Mouse (Mus musculus) frontal cortex, postnatal 36 days (tissue): ENCODE data around the gene Sv2c.
A peak's percentile ranks its signal among the peaks of the same experiment; 100 is the strongest.

ENCODE experiments used
- DNase-seq, 2 experiments: peaks; one replicate each; pipeline ENCODE4 v3.0.0; 2022; ENCODE audit warnings: low spot score in 2 of 2

Sv2c gene

DNA sequence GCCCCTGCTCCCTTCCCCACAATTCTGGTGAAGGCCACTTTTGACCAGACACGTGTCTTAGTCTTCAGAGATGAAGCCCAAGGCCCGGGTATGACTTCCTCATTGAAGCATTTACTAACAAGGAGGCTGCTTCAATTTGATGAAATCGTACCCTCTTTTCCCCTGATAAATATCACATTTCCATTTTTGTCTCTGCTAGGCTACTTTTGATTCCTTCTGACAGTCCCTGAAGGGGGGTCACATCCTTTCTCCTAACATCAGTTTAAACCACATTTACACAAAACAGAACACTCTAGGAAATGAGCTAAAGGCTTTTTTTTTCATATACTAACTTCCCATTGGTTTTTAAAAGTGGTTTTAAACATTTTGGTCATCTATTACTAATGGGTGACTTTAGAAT, 79.6 kb downstream of the Sv2c start:
- DNase-seq = no peak

DNA sequence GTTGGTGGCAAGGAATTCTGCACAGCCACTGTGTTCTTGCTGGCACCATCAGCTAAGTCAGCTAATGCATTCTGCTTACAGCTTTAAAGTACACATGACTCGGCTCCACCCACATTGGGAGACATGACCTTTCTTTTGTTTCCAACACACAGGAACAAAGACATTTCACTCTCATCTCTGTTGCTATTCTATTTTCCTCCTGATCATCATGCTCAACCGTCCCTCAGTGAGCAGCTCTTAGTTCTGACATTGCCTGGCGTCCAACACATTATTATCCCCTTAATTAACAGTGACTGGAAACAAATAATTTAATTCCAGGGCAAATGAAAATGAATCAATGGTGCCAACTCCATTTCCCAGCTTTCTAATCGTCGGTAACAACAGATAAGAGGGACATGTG, 87.0 kb downstream of the Sv2c start:
- DNase-seq = no peak

DNA sequence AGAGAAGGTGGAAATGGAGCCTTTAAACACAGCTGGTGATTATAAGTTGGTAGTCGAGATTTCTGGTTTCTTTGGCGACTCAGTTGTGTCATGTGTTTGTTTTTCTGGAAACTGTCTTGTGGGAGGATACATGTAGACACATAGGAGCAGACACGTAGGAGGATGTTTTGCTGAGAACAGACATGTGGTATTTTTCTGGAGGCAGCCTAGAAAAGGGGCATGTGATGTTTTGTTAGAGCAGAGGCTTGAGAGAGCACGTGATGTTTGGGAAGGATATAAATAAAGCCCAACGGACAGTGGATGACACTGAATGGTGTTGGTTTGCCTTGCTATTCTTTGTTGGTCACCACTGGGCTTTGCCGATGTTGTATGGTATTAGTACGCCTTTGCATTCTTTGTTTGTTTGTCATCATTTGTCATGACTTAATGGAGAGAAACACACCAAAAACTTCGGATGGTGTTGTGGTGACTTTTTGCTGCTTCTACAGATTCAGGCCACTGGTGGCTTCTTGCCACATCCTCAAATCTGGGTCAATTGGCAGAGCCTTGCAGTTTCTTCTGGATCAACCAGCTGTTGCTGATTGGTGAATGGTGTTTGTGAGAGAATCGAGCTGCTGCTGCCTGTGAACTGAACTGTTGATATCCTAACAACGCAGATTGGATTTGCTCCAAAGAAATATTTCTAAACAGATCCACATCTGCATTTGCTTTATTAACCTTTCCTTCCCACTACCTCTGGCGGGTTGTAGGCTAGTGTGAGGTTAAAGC, 91.9 kb downstream of the Sv2c start:
- no peak for DNase-seq

DNA sequence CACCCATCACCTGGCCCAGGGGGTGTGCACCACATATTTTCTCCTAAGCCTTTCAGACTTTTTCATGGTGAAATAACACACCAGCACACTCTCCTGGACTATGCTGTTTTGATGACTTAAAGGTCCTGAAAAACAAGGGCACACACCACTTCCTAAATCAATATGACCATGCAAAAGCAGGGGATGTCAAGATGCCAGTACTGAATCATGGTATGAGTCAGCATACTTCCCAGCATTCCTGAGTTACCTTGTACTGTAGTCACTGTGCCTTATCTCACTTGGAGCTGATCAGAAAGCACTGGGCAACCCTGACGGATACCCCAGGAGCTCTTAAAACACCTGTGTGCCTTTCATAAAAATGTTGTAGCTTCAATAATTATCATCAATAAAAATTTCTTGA, 92.8 kb downstream of the Sv2c start:
- DNase-seq = no peak

DNA sequence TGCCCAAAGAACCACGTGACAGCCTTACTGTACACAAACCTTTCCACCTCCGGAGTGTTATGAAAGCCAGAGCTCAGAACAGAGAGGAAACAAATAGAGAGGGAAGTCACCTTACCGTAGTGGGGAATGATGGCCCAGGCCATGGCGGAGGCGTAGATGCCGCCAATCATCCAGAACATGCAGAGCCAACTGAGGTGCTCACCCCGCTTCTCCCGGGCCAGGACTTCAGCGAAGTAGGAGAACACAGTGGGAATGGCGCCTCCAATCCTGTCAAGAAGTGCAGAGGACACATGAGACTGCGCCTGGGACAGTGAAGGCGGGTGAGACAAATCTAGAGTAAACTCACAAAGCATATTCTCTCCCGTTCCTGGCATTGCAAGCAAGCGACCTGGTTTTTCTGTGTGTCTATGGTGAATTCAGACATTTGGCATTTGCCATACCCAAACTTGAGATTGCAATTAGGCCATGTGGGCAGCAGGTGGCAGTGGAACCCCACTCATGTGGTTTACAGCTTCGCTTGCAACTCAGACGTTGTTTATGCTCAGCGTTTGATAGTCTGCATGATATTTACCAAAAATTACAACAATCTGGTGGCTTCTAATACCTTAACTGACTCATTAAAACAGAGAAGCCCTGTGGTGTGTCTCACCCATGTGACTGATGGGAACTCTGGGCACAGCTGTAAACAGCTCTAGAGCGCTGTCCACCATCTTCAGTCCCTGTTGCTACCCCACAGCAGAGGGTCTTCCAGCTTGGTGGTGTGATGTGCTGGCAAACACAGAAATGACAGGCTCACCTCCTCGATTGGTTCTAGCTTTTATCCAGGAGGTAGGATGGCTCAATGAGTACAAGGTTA, 101.8 kb downstream of the Sv2c start:
- DNase-seq = peak; percentile 71 to 82

DNA sequence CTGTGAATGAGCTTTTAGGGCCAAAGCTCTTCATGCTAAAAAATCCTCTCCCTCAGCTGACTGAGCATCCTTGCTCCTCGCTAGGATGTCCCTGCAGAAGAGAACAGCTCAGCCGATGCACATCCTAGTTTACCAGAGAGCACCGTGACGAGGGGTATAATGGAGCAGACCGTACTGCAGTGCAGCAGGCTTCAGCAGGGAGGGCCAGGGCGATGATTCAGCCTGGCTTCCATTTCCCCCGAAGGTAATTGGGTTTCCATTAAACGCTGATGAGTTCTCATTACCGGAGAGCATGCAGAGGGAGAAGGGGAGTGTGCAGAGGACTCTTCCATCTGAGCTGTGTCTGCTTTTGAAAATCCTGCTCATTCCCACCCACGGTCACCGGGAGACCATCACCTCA, 108.5 kb downstream of the Sv2c start:
- no peak for DNase-seq

DNA sequence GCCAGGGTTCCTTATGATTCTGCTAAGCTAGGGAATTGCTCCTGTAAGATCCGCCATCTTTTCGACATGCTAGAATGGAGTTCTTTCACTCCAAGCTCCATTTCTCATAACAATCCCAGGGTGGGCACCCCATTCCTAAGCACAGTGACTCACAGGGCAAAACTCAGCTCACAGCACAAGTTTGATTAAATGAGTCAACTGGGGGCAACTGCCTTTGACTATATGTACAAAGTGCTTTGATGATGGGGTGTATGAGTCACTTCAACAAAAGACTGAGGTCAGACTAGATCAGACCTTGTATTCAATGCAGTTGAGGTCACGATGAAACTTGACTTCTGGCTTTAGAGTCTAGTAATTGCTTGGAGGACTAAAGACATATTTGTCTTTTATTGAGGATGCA, 116.9 kb downstream of the Sv2c start:
- no peak for DNase-seq

DNA sequence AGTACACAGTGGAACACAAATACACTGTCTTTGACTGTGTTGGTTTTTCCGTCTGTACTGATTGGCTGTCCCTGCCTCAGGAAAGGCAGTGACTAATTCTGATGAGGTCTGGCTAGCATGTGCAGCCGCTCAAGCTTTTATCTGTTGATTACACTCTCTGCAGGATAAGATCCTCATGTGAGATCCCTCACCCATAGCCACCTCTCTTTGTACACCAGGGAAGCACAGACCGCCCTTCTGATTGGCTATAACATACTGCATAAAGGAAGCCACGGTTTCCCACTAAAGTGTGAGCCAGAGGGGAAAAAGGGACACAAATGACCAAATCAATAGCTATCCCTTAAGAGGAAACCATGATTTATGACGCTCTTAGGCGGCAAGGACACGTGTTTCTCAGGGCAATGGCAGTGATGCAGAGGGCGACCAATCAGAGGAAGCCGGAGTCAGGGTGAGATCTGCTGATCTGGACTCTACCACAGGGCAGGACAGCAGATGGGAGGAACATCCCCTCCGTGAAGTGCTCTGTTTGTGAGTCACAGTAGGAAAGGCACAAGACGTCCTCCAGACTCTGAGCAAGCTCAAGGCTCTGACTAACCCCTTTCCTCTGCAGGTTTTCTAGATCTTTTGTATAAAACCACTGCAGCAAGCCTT, 121.4 kb downstream of the Sv2c start:
- DNase-seq = peak; percentile 40 to 53

DNA sequence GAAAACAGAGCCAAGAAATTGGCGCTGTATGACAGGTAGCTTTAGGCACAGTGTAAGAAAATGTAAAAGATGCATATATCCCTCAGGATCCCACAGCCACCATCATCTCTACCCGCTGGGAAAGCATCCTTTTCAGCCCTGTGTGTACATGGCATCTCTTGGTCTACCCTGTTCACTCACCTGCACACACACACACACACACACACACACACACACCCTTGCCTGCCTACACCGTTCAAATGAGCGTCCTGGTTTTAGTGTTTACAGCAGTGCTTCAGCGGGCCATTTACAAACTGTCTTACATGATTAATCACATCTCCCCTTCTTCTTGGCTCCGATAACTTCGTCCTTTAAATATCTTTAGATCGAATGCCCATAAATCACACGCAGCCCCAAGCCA, 123.4 kb downstream of the Sv2c start:
- DNase-seq = no peak

DNA sequence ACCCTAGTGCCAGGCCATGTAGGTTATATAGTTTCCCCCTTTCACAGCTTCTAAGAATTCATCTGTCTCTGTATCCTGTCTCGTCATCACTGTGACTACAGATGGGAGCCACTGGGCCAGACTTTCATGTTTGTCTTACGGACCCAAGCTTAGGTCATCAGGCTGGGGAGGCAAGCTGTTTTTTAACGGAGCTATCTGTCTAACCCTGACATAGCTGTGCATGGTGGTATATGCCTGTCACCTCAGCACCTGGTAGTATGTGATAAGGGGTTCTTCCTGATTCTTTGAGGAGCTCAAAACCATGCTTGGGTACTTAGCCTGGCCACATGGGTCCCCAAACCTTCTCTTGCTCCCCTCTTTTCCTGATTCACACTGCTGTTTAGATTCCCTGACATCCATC, 124.2 kb downstream of the Sv2c start:
- no peak for DNase-seq

DNA sequence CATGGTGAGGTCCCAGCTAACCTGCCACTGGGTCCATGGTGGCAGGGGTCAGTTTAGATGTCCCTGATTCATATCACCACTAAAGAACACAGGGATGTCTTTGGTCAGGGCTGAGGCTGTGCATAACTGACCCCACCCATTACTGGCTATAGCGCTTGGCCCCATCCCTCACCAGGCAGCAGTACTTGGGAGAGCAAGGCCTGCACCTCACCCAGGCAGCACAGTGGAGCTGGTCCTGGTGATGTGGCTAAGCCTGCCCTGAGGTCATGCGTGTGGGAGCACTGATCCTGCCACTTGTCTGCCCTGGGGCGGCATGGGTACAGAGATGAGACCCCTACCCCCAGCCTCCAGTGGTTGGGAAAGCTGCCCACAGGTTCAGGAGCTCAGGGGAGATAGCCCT, 128.8 kb downstream of the Sv2c start:
- DNase-seq = no peak

DNA sequence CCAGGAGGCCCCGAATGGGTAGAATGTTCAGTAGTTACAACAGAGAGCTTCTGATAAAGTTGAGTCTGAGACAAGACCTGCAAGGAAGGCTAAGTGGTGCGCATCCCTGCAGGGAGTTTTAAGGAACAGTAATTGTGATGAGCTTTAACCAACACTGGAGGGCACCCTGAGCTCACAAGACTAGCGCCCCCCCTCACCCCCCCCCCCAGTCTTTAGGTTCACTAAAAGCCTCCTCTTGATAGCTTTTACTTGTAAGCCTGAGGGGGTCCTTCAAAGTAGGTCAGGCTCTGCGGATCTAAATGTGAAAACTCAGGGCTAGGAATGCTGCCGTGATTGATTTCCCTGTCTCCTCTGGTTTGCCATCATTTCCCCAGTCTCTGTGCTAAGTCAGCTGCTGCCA, 129.9 kb downstream of the Sv2c start:
- no peak for DNase-seq

DNA sequence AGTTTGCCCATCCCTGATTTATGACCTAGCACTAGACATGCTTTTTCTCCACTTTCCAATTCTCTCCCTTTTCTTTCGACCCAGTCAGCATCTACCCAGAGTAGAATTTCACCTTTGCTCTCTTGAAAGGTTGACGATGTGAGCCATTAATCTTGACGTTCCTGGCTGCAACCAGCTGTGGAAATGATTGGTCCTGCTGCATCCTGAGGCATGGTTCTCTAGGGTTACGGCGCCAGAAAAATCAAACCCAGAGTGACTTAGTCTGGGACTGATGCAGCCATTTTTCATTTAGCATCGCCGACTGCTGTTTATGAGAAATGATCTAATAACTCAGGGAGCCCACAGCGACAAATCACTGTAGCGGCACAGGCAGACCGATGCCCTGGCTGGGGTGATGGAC, 133.0 kb downstream of the Sv2c start:
- DNase-seq = no peak

DNA sequence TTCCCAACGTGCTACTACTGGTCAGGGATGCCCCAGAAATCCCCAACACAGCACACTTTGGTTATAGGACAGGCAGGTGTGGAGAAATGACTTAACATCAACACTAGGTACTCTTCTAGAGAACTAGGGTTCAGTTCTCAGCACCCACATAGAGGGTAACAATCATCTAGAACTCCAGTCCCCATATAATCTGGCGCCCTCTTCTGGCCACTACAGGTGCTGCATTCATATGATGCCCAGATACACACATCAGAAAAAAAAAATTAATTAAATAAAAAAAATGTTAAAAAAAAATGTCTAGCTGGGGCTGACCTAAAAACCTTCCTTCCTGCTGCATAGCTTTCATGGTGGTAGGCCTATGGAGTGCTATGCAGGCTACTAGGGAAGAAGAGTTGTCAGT, 135.1 kb downstream of the Sv2c start:
- no peak for DNase-seq

DNA sequence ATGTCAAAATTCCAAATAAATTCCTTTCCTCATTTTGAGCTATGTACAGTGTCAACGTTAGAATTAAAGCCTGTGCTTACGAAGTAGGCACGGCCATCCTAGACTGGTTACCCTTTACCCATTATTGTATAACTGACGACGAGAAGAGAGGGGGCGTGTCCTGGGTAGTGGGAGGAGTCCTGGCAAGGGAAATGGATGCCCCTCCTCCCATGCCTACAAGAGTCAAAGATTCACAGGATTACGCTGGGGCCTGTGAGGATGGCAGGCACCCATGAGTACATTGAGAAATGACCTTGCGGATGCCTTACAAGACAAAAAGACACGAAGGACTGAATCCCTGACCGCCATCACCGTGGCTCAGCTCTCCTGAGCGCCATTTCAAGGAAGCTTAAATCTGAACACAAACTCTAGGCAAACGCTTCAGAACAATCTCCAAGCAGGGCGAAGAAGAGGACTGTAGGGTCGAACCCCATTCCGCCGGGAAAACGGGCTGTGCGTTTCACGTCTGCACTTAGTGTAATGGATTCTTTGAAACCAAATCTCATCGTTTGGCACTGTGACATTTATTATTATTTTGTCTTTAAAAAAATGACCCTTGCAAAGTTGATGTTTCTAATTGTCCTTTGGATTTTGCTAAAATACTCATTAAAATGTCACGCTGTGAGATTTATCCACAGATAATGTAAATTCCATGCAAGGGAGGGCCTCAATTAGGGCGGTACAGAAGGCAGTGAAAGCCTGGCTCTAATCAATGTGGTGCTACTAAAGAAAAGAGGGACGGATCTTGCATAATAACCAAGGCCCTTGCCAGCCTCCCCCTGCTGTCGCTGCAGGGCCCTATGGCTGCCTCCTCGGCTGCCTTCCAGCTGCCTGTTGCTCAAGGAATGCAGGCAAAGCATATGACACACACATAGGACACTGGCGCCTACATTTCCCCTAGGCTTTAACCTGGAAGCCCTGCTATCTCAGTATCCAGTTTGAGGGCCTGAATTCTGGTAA, 137.4 kb downstream of the Sv2c start:
- DNase-seq = no peak

DNA sequence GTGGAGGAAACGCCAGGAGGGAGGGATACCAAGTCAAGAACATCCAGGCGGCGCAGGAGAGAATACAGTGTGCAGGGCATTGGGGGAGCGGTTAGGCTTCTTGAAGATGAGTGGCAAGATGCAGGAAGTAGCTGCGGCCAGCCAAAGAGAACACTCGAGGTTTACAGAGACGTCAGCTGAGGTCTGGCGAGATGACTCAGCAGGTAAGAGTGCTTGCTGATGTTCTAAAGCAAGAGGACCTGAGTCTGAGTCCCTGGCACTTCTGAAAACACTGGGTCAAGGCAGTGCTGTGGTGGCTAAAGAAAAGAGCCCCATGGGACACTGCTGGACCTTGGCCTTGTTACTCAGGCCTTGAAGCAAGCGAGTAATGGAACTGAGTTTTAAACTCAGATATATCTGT, 144.2 kb downstream of the Sv2c start:
- no peak for DNase-seq

DNA sequence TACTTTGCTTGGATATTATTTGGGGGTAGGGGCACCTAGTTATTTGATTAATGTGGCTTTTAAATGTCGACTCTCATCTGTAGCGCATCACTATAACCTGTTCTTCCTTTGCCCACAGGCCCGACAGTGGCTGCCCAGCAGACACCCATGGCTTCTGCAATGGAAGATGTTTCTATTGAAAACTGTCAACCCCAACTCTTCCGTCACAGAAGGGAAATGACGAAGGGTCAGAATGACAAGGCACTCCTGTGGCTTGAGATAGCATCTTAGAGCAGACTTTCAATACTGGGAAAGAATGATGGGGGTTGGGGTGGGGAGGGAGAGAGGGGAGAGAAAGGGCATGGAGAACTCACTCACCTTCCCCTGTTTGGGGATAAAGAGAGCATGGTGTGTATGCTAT, 145.2 kb downstream of the Sv2c start:
- no peak for DNase-seq

DNA sequence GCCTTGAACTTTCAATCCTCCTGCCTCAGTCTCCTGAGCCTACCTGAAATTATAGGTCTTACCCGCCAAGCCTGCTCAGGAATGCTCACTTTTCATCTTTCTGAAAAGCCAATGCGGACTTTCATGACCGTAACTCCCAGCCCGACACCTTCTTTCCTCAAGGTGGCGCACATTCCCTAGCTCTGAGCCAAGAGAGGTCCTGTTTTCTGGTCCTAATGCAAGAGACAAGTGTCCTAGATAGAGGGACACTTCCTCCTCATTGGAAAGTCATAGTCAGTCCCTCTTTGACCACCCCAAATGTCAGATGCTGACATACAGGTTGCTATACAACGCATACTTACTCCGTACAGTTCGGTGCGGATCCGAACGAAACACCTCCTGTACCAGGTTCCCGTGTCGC, 146.0 kb downstream of the Sv2c start:
- DNase-seq = no peak

DNA sequence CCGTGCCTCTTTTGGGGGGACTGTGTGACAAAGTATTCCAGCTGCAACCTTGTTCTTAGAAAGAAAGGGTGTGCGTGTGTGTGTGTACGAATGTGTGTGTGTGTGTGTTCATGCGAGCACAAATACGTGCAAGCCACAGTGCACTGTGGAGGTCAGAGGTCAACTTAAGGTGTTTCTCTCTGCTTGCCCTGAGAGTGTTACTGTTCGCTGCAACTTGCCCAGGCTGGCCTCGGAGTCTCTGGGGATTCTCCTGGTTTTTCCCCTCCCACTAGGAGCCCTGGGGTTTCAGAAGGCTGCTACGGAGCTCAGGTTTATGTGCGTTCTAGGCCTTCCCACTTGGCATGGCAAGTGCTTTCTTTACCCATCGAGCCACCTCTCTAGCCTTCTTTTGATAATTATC, 157.2 kb downstream of the Sv2c start:
- DNase-seq = no peak

DNA sequence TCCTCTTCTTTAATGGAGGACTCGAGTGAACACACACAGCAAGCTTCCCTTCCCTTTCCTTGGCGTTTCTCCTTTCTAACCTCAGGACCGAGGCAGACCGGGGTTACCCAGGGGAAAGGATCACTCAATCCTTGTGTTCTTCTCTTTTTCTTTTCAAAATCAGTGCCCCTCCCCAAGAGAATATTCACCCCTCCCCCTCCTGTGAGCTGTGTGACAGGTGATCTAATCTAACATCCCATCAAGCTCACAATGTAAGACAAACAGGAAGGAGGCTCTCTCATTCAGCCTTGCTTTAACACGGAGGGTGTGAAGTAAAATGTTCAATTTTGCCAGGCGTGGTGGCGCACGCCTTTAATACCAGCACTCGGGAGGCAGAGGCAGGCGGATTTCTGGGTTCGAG, 158.3 kb downstream of the Sv2c start:
- DNase-seq = no peak

DNA sequence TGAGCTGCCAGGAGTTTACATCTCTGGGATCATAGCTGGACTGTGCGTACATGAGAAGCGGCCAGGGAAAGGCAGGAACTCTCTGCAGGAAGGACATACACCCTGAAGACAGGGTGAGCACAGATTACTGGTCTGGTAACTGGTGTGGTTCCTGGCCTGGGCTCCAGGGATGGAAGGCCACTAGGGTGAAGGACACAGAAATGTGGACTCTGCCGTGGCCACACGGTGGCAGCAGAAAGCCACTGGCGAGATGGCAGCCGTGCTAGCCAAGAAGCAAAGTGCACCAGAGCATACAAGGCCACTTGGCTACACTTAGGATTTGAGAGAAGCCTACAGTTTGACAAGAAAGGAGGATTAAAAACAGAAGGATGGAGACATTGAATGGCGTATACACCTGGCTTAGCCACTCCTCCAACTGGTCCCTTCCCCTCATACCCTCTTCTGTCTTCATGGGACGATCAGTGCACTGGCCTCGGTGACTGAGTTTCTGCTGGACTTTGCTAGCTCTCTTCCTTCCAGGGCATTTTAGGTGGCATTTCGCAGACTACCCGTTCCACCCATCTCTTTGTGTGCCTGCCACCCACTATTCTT, 158.9 kb downstream of the Sv2c start:
- DNase-seq = peak; percentile 61 to 77
